Mouse (Mus musculus) heart, adult 2 months (tissue): ENCODE data around the gene Cldn18. TPM values are rescaled to one million over a fixed set of nuclear protein-coding genes. Genes with fewer than 3 reads are reported as not detected.

Experiments used
- DNase-seq, 2 experiments: peaks; one replicate each; pipeline ENCODE4 v3.0.0; 2021
- H3K27ac ChIP-seq: fragments of 200-600 bp; 2 replicates; pipeline ENCODE4 v1.8.1; 2022
- H3K27me3 ChIP-seq: fragments of 200-500 bp; 2 replicates; pipeline ENCODE4 v1.6.1; 2012; ENCODE audit warnings: mild to moderate bottlenecking, low read length, inconsistent platforms, mixed read lengths; ENCODE audit not compliant: control insufficient read depth, insufficient read depth
- H3K36me3 ChIP-seq: fragments of 200-500 bp; 2 replicates; pipeline ENCODE4 v1.6.1; 2012; ENCODE audit warnings: low read length, inconsistent platforms; ENCODE audit not compliant: control insufficient read depth, insufficient read depth
- H3K4me1 ChIP-seq: fragments of 200-500 bp; 2 replicates; pipeline ENCODE4 v1.6.1; 2011; ENCODE audit warnings: low read length; ENCODE audit not compliant: control insufficient read depth, insufficient read depth
- H3K4me3 ChIP-seq: fragments of 200-600 bp; 2 replicates; pipeline ENCODE4 v1.8.1; 2022
- H3K79me2 ChIP-seq: fragments of 200-500 bp; replicated peaks from 2 replicates; pipeline ENCODE4 v1.6.1; 2012; ENCODE audit warnings: mild to moderate bottlenecking, inconsistent platforms, low read length, moderate library complexity, mixed read lengths; ENCODE audit not compliant: control insufficient read depth, insufficient read depth
- H3K9ac ChIP-seq: fragments of 200-500 bp; 2 replicates; pipeline ENCODE4 v1.6.1; 2012; ENCODE audit warnings: low read depth, mild to moderate bottlenecking, control low read depth, inconsistent platforms, low read length, mixed read lengths
- CTCF ChIP-seq: fragments of 200-600 bp; IDR thresholded peaks from 2 replicates; pipeline ENCODE4 v1.8.1; 2022; ENCODE audit warnings: antibody characterized with exemption, mild to moderate bottlenecking, moderate library complexity
- EP300 ChIP-seq: fragments of 200-500 bp; IDR thresholded peaks from 2 replicates; pipeline ENCODE4 v1.6.1; 2011; ENCODE audit warnings: low read depth, low read length, control low read depth; ENCODE audit not compliant: insufficient read depth
- POLR2A ChIP-seq: fragments of 200-500 bp; IDR thresholded peaks from 2 replicates; pipeline ENCODE4 v1.6.1; 2011; ENCODE audit warnings: mild to moderate bottlenecking, low read depth, low read length, control low read depth; ENCODE audit not compliant: insufficient read depth
- WGBS: fragments of 180-500 bp; shearing (Covaris S2); methylation state at CpG from one replicate; pipeline ENCODE4 v1.1.7; 2018; 5-methylcytosine and 5-hydroxymethylcytosine counted together
- intact Hi-C: fragments of 180-260 bp; cut with DNase I; formaldehyde crosslinking; loops from one replicate; pipeline ENCODE4 v1.15.1; 2025
- polyA plus RNA-seq: library from polyadenylated mRNA; depleted of rRNA; stranded (reverse); fragments of >200 nt; gene quantifications from 2 replicates; pipeline ENCODE4 v1.2.3, GENCODE M21; 2012
- total RNA-seq, 2 experiments: library from RNA; stranded (reverse); gene quantifications; 2 replicates each; pipeline ENCODE4 v1.2.3; 2021

Cldn18 gene
- total and polyA plus RNA-seq, 3 experiments: 1.2 TPM; not detected in 2

DNA sequence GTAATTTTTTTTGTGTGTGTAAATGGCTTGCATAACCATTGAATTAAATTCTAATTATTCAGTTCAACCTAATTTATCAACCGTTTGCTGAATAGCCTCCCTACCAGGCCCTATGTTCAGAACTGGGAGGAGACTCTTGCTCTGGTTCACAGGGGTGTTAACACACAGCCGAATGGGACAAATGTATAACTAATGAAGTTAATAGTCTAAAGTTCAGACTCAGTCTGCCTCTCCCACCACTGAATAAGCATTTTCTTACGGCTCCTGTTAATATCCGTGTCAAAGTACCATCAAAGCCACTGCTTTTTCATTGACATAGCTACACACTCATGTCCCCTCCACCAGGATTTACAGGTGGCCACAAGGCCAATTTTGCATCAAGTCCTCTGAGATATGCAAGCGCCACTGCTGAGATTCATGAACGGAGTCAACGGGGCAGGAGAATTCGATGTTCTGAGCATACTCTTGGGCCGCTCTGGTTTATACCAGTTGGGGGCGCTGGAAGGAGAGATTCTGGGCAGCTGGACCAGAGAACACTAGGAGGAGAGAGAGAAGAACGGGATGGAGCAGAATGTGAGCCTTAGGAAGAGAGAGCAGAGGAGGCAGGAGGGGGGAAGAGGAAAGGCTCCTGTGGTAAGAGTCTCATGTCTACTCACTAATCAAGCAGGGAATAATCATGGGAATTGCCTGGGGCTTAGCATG is 9.5 kb downstream of the Cldn18 start:
- no peaks in the 10 kb centered on the region for H3K4me1 ChIP-seq
- no peak overlapping the region for H3K4me3 ChIP-seq
- TF ChIP-seq CTCF: no peak
- TF ChIP-seq EP300: no peak
- no peak for TF ChIP-seq POLR2A
- DNase-seq: no peak
- no peaks in the 10 kb centered on the region for H3K27me3 ChIP-seq
- WGBS: 70% methylated on average over 11 of the region's 11 CpGs
- H3K9ac ChIP-seq: no peak overlapping the region
- H3K27ac ChIP-seq: no peak overlapping the region
- intact Hi-C loops: no loop called here
- H3K36me3 ChIP-seq: no peaks in the 10 kb centered on the region
- H3K79me2 ChIP-seq: no peaks in the 10 kb centered on the region

DNA sequence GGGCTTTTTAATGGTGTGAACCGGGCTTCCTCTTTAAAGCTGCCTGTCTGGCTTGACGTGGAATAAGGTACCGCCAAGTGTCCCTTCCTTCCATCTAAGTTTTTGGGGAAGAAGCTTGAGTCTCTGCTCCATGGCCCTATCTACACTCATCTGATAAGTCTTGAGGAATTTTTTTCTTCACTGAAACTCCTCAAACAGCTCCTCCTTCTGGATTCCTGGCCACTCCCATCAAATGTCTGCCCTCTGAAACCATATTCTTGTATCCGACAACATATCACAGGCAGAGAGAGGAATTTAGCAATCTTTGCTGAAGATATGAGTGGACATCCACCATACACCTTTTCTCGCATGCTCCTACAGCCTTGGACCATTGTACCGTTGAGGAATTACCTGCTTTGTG is 10.8 kb downstream of the Cldn18 start:
- TF ChIP-seq EP300: no peak
- no peak for TF ChIP-seq CTCF
- no peak overlapping the region for H3K27ac ChIP-seq
- 79% methylated on average over 6 of the region's 6 CpGs for WGBS
- intact Hi-C loops: no loop called here
- no peak overlapping the region for H3K9ac ChIP-seq
- DNase-seq: no peak
- no peaks in the 10 kb centered on the region for H3K27me3 ChIP-seq
- H3K36me3 ChIP-seq: no peaks in the 10 kb centered on the region
- no peaks in the 10 kb centered on the region for H3K4me1 ChIP-seq
- no peak overlapping the region for H3K4me3 ChIP-seq
- H3K79me2 ChIP-seq: no peaks in the 10 kb centered on the region

DNA sequence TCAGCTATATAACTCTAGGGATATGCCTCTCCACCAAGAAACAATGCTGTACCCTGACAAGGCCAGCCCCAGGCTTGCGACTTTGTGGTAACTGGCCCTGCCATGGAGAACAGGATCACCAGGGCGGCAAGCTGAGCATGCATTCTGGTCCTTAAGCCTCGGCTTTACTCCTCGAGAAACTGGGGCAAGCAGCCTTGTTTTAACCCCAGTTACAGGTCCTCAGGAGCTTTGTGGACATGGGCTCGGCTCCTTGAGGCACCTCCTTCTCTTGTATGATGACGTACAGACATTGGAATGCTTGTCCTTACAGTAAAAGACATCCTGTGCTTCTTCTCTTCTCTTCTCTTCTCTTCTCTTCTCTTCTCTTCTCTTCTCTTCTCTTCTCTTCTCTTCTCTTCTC is 13.4 kb downstream of the Cldn18 start:
- DNase-seq: no peak
- Histone ChIP-seq H3K4me1 (no peaks in the 10 kb centered on the region), H3K27ac (no peak overlapping the region), H3K27me3 (no peaks in the 10 kb centered on the region), H3K79me2 (no peaks in the 10 kb centered on the region), H3K9ac (no peak overlapping the region), H3K36me3 (no peaks in the 10 kb centered on the region), H3K4me3 (no peak overlapping the region)
- 76% methylated on average over 6 of the region's 6 CpGs for WGBS
- TF ChIP-seq EP300 (no peak), POLR2A (no peak)
- intact Hi-C loops: no loop called here

DNA sequence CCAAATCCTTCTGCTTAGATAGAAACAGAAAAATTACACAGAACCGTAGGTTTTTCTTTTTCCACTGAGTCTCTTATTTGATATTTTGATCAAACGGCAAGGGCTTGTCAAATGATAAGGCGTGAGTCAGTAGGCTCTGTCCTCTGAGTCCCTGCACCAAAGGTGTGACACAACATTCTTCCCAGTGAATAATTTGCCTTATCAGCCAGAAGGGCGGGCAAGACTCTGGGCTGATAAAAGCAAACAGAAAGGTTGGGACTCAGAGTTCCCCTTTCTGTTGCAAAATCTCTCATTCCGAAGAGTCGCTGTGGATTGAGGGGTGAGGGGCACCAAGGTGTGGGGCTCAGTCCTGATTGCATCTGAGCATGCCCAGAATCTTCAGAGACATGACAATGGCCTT is 14.9 kb downstream of the Cldn18 start:
- Histone ChIP-seq H3K4me1 (no peaks in the 10 kb centered on the region), H3K4me3 (no peak overlapping the region), H3K36me3 (no peaks in the 10 kb centered on the region), H3K27ac (no peak overlapping the region), H3K9ac (no peak overlapping the region), H3K79me2 (no peaks in the 10 kb centered on the region), H3K27me3 (no peaks in the 10 kb centered on the region)
- intact Hi-C loops: no loop called here
- TF ChIP-seq CTCF: no peak
- no peak for TF ChIP-seq POLR2A
- TF ChIP-seq EP300: no peak
- DNase-seq: no peak
- 68% methylated on average over 6 of the region's 6 CpGs for WGBS

DNA sequence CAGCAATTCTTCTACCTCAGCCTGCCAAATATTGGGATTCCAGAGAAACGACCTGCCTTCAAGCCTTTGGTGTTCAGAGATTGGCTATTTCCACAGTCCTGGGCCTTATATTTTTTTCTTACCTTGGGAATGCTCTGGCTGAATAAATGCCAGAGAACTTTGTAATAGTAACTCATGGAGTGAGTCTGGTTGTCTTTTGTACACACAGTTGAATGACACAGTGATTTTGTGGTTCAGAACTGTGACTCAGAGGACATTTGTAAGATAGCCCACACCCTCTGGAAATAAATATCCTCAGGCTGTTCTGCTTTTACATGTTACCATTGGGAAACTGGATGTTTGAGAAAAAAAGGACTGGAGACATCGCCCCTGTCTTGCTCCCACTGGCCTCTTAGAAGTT is 15.9 kb downstream of the Cldn18 start:
- Histone ChIP-seq H3K4me1 (no peaks in the 10 kb centered on the region), H3K27me3 (no peaks in the 10 kb centered on the region), H3K27ac (no peak overlapping the region)

DNA sequence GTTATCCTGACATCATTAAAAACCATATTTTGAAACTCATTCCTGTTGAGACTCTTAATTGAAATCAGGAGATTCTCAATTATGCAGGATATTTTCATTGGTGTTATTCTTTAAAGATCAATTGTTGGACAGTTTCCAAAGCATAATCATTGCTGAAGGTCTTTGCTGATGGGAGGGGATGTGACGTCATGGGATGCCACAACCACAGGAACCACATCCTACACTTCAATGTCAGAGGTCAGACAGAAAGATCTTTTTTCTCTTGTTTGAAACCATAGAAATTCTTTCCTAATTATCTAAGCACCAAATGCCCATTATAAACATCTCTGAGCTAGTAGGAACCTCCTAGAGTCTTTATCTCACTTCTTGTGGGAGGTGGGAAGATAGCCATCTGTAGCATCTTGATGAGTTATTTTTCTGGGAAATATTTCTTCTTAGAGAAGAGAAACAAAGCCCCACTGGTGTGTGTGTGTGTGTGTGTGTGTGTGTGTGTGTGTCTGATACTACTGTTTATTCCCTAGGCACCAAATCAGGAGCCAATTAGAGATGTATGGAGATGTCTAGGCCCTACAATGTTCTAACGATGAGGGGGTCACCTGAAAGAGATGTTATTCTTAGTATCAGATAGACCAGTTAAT is 17.2 kb downstream of the Cldn18 start:
- no peak for DNase-seq
- H3K4me1 ChIP-seq: no peaks in the 10 kb centered on the region
- intact Hi-C loops: no loop called here
- no peak overlapping the region for H3K9ac ChIP-seq
- no peak overlapping the region for H3K27ac ChIP-seq
- WGBS: 58% methylated on average over 2 of the region's 2 CpGs
- no peaks in the 10 kb centered on the region for H3K36me3 ChIP-seq
- H3K79me2 ChIP-seq: no peaks in the 10 kb centered on the region
- no peaks in the 10 kb centered on the region for H3K27me3 ChIP-seq
- no peak overlapping the region for H3K4me3 ChIP-seq
- no peak for TF ChIP-seq CTCF
- TF ChIP-seq EP300: no peak
- no peak for TF ChIP-seq POLR2A

More for the DNA sequence above, 15.9 kb downstream of the Cldn18 start:
- no peaks in the 10 kb centered on the region for H3K36me3 ChIP-seq
- TF ChIP-seq POLR2A (no peak), CTCF (no peak), EP300 (no peak)
- H3K9ac ChIP-seq: no peak overlapping the region
- no peak for DNase-seq
- no peaks in the 10 kb centered on the region for H3K79me2 ChIP-seq
- intact Hi-C loops: no loop called here
- H3K4me3 ChIP-seq: no peak overlapping the region
- 83% methylated on average over 2 of the region's 2 CpGs for WGBS
